Mouse (Mus musculus) frontal cortex, adult 2 months (tissue): Measurements from ENCODE around the gene Zfr2. TPM values are rescaled to one million over a fixed set of nuclear protein-coding genes. Genes with fewer than 3 reads are reported as not detected.

Experiments used
- DNase-seq, 2 experiments: peaks; one replicate each; pipeline ENCODE4 v3.0.0; 2022; ENCODE audit warnings: low spot score in 1 of 2; ENCODE audit errors: extremely low spot score in 1 of 2
- polyA plus RNA-seq: library from polyadenylated mRNA; depleted of rRNA; stranded (reverse); fragments of >200 nt; gene quantifications from 2 replicates; pipeline ENCODE4 v1.2.3, GENCODE M21; 2012; rRNA removed

Zfr2 gene
- 89.1 and 95.9 TPM in 2 replicates for polyA plus RNA-seq

- peak; percentile 91 to 97 for DNase-seq
Observed at GRCm38 (mm10) chr10:81232580-81233225, at the start of gene Zfr2. Gene Zfr2, plus strand, starts transcription at chr10:81233155.

GRCm38 (mm10) chr10:81183805-81184204 is 49.1 kb upstream of the Zfr2 start, which contains the start of gene 4930442H23Rik:
Gene 4930442H23Rik, minus strand, starts transcription at chr10:81183849.
- DNase-seq: no peak

GRCm38 (mm10) chr10:81184765-81185164 is 48.2 kb upstream of the Zfr2 start:
- DNase-seq: no peak

DNA sequence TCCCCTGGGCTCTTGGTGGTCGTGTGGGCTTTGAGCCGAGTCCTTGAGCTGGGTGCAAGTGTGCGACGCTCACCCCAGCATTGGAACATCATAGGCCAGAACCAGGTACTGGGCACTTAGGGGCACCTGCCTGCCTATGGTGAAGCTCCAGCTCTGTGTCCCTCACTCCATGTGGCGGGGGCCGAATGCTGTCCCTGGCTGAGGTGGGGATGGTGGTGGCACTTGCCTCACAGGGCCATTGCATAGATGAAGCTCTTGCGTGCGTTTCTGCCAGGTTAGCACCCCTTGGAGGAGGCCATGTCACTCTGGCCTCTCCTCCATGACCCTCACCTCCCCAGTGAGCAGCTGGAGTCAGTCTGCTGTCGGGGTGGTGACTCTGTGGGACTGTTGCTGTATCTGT is 45.8 kb upstream of the Zfr2 start:
- no peak for DNase-seq

- no peak for DNase-seq
Observed at GRCm38 (mm10) chr10:81189821-81190220, 43.1 kb upstream of the Zfr2 start.

- no peak for DNase-seq
Observed at GRCm38 (mm10) chr10:81190236-81190911, 42.6 kb upstream of the Zfr2 start.

DNA sequence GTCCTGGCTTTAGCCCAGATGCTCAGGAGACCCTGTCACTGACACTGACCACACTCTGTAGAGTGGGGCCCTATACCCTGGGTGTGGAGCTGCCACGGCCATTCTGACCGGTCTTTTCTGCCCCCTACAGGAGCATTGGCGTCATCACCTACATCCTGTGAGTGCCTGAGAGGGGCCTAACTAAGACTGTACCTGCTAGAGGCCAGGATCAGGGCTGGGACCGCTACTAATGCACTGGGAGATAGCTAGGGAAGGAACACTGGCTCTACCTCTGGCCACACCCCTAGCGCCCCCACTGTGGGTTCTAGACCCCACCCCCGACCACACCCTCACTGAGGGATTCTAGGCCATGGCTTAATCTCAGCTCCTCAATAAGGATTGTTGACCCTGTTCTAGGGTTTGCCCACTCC is 42.0 kb upstream of the Zfr2 start:
- no peak for DNase-seq

DNA sequence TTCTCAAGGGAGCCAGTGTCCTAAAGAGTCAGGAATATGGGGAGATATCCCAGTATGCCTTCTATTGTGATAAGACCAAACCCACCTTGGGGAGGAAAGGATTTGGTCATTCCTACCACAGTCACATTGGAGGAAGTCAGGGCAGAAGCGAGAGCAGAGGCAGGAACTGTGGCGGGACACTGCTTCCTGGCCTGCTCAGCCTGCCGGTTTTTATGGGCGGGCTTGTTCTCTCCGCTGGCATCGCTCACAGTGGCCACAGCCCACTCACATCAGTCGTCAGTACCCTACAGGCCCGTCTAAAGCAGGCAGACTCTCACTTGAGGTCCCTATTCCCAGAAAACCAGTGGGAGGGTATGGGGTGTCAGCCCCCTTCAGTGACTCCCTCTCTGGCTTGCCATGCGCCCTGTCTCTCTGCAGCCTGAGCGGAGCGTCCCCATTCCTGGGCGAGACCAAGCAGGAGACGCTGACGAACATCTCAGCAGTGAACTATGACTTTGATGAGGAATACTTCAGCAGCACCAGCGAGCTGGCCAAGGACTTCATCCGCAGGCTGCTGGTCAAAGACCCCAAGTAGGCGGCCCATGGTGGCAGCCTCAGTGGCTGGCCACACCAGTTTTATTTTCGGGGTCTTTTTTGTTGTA is 41.5 kb upstream of the Zfr2 start:
- no peak for DNase-seq

DNA sequence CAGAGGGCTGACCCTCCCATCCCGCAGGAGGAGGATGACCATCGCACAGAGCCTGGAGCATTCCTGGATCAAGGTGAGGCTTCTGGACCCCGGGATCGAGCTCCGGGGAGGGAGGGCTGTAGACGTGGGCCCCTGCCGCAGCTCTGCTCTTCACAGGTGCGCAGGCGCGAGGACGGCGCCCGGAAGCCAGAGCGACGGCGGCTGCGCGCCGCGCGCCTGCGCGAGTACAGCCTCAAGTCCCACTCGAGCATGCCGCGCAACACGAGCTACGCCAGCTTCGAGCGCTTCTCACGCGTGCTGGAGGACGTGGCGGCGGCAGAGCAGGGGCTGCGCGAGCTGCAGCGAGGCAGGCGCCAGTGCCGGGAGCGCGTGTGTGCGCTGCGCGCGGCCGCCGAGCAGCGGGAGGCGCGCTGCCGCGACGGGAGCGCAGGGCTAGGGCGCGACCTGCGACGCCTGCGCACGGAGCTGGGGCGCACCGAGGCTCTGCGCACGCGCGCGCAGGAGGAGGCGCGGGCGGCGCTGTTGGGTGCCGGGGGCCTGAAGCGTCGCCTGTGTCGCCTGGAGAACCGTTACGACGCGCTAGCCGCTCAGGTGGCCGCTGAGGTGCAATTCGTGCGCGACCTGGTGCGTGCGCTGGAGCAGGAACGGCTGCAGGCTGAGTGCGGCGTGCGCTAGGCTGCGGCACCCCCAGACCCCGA is 40.5 kb upstream of the Zfr2 start:
- peak; percentile 77 to 85 for DNase-seq

DNA sequence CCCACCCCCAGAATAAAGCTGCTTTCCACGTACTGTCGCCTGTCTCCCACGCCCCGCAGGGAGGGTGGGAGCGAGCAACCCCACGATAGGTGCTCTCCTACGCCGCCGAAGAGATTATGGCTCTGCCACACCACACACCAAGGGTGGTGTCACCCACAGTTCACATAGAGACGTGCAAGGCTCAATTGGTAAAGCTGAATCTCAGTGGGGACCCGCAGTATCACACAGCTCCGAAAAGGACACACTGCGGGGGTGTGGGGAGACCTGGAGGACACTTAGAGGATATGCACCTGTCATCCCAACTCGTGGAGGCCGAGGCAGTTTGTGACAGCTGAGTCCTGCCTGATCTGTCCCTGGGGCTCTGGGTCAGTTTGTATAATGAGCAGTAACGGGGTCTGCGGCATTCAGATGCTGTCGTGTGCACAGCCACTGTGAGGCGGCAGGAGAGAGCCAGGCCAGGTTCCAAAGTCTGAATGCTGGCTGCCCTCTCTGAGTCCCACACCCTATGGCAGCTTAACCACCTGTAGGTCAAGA is 39.9 kb upstream of the Zfr2 start:
- peak in 1 of 2 experiments; percentile 50 for DNase-seq

- DNase-seq: peak in 1 of 2 experiments; percentile 53
Observed at GRCm38 (mm10) chr10:81193991-81194774, 38.8 kb upstream of the Zfr2 start.

- no peak for DNase-seq
Observed at GRCm38 (mm10) chr10:81195300-81195699, 37.7 kb upstream of the Zfr2 start.

DNA sequence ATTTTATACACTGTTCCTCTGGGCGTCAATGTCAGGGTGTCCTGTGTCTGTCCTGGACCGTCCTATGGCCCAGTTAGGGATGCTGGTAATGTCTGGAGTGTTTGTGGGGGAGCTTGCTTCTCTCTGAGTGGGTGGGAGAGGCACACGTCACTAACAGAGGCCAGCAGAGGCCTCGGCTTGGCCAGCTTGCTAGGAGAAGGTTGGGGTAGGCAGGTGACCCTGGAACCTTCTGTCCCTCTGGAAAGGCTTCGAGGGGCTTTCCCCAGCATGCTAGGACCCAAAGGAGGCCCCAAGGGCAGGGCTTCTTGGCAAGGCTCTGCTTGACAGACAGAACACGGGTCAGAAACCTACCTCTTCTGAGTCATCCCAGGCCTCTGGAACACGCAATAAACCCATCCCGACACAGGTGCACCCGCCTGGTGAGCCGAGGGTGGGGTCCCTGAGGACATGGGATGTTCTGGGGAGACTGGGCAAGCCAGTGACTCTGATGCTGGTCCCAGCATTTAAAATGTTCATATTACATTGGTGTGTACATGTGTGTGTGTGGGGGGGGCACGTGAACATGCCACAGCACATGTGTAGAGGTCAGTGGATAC is 36.4 kb upstream of the Zfr2 start:
- no peak for DNase-seq

- no peak for DNase-seq
Observed at GRCm38 (mm10) chr10:81197305-81197704, 35.6 kb upstream of the Zfr2 start.

DNA sequence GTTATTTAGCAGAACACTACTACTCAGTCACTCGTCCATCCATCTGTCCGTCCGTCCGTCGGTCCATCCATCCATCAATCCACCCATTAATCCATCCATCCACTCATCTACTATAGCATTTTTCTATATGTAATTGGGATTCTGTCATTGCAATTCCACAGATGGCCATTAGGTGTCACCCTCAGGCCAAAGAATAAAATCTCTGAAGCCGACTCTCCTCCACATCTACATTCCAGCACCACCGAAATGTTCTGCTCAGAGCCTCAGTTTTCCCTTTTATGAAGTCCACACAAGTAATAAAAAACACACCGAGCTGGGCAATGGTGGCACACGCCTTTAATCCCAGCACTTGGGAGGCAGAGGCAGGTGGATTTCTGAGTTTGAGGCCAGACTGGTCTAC is 34.7 kb upstream of the Zfr2 start:
- peak in 1 of 2 experiments; percentile 90 for DNase-seq

DNA sequence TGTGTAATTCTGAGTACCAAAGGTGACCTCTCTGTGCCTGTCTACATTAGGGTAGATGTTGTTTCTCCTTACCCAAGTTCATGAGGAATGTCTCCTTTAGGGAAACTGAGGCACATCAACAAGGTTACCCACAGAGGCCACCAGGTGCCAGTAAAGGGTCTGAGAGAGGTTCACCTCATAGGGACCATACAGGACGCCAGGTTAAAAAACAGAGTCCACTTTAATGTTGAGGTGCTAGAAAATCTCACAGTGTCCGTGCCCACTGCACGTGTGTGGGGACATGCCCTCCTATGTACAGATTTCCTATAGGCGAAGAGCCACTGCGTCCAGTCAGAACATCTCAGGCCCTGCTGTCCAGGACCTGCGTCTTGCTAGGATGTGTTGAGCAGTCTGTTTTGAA is 34.0 kb upstream of the Zfr2 start:
- DNase-seq: no peak

DNA sequence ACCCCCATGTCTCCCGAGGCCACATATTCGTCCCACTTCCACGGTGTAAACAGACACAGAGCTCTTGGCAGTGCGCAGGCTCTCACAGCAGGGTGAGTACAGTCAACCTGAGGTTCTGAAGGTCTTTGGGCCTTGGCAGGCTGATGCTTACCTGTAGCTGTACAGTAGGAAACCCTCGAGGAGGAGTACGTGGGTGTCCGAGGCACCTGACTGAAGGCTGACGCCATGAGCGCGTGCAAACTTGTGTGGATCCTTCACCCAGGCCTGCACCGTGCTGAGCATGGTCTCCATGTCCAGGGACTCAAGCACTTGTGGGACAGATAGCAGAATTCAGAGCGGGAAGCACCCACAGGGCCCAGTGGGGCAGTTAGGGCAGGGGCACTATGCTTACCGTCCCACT is 32.8 kb upstream of the Zfr2 start:
- no peak for DNase-seq

- DNase-seq: no peak
Observed at GRCm38 (mm10) chr10:81200605-81201287, 32.2 kb upstream of the Zfr2 start.
